Mouse (Mus musculus): ENCODE measurements at regions not wholly inside any gene's neighbourhood (a gene's known extent, or its start where the extent isn't known, plus 50 kb on each side); places are given as distances from the start of the nearest gene placed in this dataset.

GRCm38 (mm10) chr5:54543556-54544061 lies 545.3 kb downstream of the Stim2 start:
- no peak for DNase-seq

GRCm38 (mm10) chr5:54578519-54578918 lies 580.2 kb downstream of the Stim2 start:
- peak; percentile 2 for DNase-seq

DNA sequence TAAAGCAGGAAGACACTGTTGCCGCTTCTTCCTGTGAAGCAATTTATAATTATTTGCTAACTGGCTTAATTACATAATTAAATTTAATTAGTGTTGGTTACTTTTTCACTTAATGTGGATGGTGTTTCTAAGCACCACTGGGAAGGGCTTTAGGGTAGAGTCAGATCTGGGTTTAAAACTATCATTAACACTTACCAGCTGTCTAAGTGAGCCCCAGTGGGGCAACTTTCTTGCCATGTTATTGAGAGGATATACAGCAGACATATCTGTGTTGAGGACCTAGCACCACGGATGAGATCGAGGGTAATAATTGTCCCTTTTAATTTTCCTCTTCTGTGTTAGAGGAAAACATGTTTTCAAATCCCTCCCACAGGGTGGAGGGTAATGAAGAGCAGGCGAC lies 581.2 kb downstream of the Stim2 start:
- DNase-seq, result no peak

- no peak for DNase-seq
These were observed 583.9 kb downstream of the Stim2 start for GRCm38 (mm10) chr5:54582175-54582574.

GRCm38 (mm10) chr5:54588332-54589020 lies 590.2 kb downstream of the Stim2 start:
- DNase-seq, result no peak

DNA sequence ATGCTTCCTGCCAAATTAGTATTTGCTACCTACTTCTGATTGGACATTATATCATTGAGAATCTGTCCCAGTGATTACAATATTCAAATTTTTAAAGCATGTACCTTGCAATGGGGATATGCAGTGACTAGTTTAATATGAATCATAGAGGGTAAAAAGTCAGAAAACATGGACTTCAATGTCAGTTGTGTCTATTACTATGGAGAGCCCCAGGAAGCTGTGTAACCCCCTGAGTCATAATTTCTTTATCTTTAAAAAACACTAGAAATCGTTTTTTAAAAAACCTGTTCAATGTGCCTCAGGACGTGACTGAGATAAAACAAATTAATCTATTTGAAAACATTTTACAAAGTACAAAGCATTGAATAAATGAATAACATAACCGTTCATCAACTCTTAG lies 612.7 kb downstream of the Stim2 start:
- no peak for DNase-seq

GRCm38 (mm10) chr5:54622733-54623132 lies 624.4 kb downstream of the Stim2 start:
- DNase-seq, result no peak

DNA sequence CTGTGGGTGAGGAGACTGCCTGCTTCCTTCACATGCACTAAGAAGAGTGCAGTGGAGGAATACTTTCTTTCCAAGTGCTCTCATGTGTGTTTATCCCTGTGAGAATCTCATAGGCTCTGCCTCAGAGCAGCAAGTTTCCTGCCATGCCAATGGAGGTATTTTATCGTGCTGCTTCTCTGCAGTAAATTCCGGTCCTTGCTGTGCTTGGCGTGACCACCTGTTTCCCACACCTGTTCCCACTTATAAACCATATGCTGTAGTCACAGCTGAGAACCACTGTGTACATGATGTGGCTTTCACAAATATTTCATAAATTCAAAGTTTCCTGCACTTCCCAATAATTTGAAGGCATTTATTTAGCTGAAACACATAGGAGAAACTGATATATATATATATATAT lies 634.0 kb downstream of the Stim2 start:
- no peak for DNase-seq

All from kidney, adult 9 months (tissue).